Comparison of ENCODE assay signal across 10 mouse cellular contexts in the genomic region with DNA sequence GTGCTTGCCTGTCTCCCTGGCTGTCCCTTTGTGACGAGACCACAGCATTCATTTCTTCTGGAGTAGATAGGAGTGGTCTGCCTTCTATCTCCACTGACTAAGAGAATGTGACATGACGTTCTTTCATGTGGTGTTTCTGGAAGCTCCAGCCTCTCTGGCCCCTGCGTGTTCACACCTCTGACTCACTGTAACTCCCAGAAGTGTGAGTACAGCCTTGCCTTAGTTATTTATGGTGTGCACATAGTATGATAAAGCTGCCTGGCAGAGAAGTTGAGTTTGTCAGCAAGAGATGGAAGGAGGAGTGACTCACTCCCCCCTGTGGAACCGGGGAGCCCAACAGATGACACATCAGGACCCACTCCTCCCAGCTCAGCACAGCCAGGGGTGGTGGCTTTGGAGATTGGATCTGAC. TPM values are rescaled to one million over a fixed set of nuclear protein-coding genes. Genes with fewer than 3 reads are reported as not detected.
A peak's percentile ranks its signal among the peaks of the same experiment; 100 is the strongest.
DNase-seq lines count a peak whose midpoint lies in the region; ATAC-seq lines count a peak whose summit lies in the region.
"Had no signal": no experiment of that assay in that cellular context is flagged by ENCODE, and none has a peak within 500 bp of the region (broad histone marks: within the 10 kb centered on the region; RNA-seq: fewer than 3 reads in every experiment).

No protein-coding gene starts in this region.

- ATAC-seq in lung, embryonic 15.5 days (ENCODE audit: borderline replicate concordance, extremely low read depth, low FRiP score, low TSS enrichment), result peak; percentile 30; the same call in 1 of the 2 replicates
- peak; percentile 55 for ATAC-seq in megakaryocyte-erythroid progenitor cell, adult 5-6 weeks (replicated peaks; ENCODE audit: low FRiP score, low TSS enrichment, poor library complexity, severe bottlenecking)

- H3K4me2 ChIP-seq in lung, embryonic 15.5 days, result no peak overlapping the region

- 46% methylated on average over 4 of the region's 4 CpGs for WGBS in lung, embryonic 15.5 days

- H3K9ac ChIP-seq in lung, embryonic 15.5 days, result no peak overlapping the region

- peaks cover 33% of the 10 kb centered on the region for H3K4me1 ChIP-seq in lung, embryonic 15.5 days

- intact Hi-C loops in gastrocnemius, postnatal 14 days (cut with DNase I; ENCODE audit: low total_unique reads), result no loop called here

- no peaks in the 10 kb centered on the region for H3K9me3 ChIP-seq in lung, embryonic 15.5 days

- H3K27ac ChIP-seq in lung, embryonic 15.5 days, result peak overlapping the region; percentile 72

- no peaks in the 10 kb centered on the region for H3K27me3 ChIP-seq in lung, embryonic 15.5 days

- DNase-seq in adrenal gland, adult (ENCODE audit: inconsistent age in 2 of 2, low spot score in 1 of 2), result peak; percentile 5 to 43
- no peak for DNase-seq in adrenal gland, postnatal 4 days (ENCODE audit: low spot score in 2 of 2)
- no peak for DNase-seq in lung, postnatal 25 days (ENCODE audit: low spot score)
- peak; percentile 40 for DNase-seq in gastrocnemius, postnatal 14 days
- no peak for DNase-seq in urinary bladder, postnatal 10 days (ENCODE audit: low spot score)
- DNase-seq in embryo, embryonic 11 days, result no peak
- DNase-seq: spleen, adult 18-20 months had no signal

- H3K4me3 ChIP-seq in lung, embryonic 15.5 days, result no peak overlapping the region
- H3K4me3 ChIP-seq: myocyte had no signal

- no peaks in the 10 kb centered on the region for H3K36me3 ChIP-seq in lung, embryonic 15.5 days

RNA-seq across cellular contexts. Expression of gene Il1rl2, which starts 34.4 kb away (rescaled TPM):
- 1 to 10 TPM; 4.5 to 5.8 TPM for total RNA-seq in adrenal gland, postnatal 4 days (2021)
- polyA plus RNA-seq in lung, embryonic 15.5 days (2015; fragmentation: Nextera tagmentation; extraction: Ambion mirVana), result 11.1 and 13.0 TPM in 2 replicates
- 1 to 10 TPM; 3.0 to 3.4 TPM for total RNA-seq in gastrocnemius, postnatal 14 days (2021)
- 2.6 and 6.3 TPM in 2 replicates for total RNA-seq in megakaryocyte-erythroid progenitor cell, adult 5-6 weeks (2014; fragmentation: Nextera tagmentation)
- total RNA-seq in megakaryocyte-erythroid progenitor cell, adult 5-6 weeks (2017), result 1.2 and 6.3 TPM in 2 replicates
- polyA plus RNA-seq: myocyte had no signal

Comparison
In these comparisons a context has a peak if more than half of its experiments do, and no peak if none do; other contexts are left out.
1. DNase-seq: peak in adrenal gland, adult (2 of 2) and gastrocnemius, postnatal 14 days (single experiment); none in adrenal gland, postnatal 4 days (0 of 2), lung, postnatal 25 days (single experiment), urinary bladder, postnatal 10 days (single experiment) and embryo, embryonic 11 days (single experiment).